Mouse (Mus musculus) gastrocnemius, postnatal 10 days (tissue): Measurements from ENCODE around the gene Thsd1. TPM values are rescaled to one million over a fixed set of nuclear protein-coding genes. Genes with fewer than 3 reads are reported as not detected.
A peak's percentile ranks its signal among the peaks of the same experiment; 100 is the strongest.

ENCODE experiments used
- DNase-seq: peaks from one replicate; pipeline ENCODE4 v3.0.0; 2021; ENCODE audit warnings: mixed read lengths
- long read RNA-seq, 2 experiments: library from polyadenylated mRNA; stranded (forward); transcript quantifications; one replicate each; pipeline ENCODE4 v2.0.0; 2021
- total RNA-seq, 2 experiments: library from RNA; stranded (reverse); gene quantifications; 2 replicates each; pipeline ENCODE4 v1.2.3; 2021

Gene Thsd1
- 1 to 10 TPM; 5.0 to 5.9 TPM for total RNA-seq
- long read RNA-seq, experiment 1, full-length matches to known transcripts, result 14 of 19 reads
- long read RNA-seq, experiment 1, partial matches to known transcripts, result 1 of 19 reads
- long read RNA-seq, experiment 1, other reads (novel, unspliced or antisense), result 4 of 19 reads
- long read RNA-seq, experiment 2, full-length matches to known transcripts, result 5 of 10 reads
- long read RNA-seq, experiment 2, partial matches to known transcripts, result 1 of 10 reads
- long read RNA-seq, experiment 2, other reads (novel, unspliced or antisense), result 4 of 10 reads

- peak; percentile 69 for DNase-seq
Measured at GRCm38 (mm10) chr8:22227061-22227877, at the start of gene Thsd1. Gene Thsd1 (plus strand): TSS chr8:22227313.

- DNase-seq, result no peak
Measured at GRCm38 (mm10) chr8:22184884-22185283, 42.2 kb upstream of the Thsd1 start.

GRCm38 (mm10) chr8:22185431-22186397, 41.4 kb upstream of the Thsd1 start, which contains the start of gene Ckap2:
Gene Ckap2 (minus strand): TSS chr8:22185819.
- peak; percentile 93 for DNase-seq

GRCm38 (mm10) chr8:22192660-22193431, 34.3 kb upstream of the Thsd1 start, which contains the start of gene Vps36:
Gene Vps36 (plus strand): TSS chr8:22192809.
- DNase-seq, result peak; percentile 94

GRCm38 (mm10) chr8:22193432-22194010, 33.6 kb upstream of the Thsd1 start:
- no peak for DNase-seq

- no peak for DNase-seq
Measured at GRCm38 (mm10) chr8:22197914-22198313, 29.2 kb upstream of the Thsd1 start.

- no peak for DNase-seq
Measured at GRCm38 (mm10) chr8:22199481-22199880, 27.6 kb upstream of the Thsd1 start.

- DNase-seq, result no peak
Measured at GRCm38 (mm10) chr8:22207535-22207934, 19.6 kb upstream of the Thsd1 start.

GRCm38 (mm10) chr8:22209012-22209411, 18.1 kb upstream of the Thsd1 start:
- no peak for DNase-seq

- DNase-seq, result no peak
Measured at GRCm38 (mm10) chr8:22214826-22215225, 12.3 kb upstream of the Thsd1 start.

- DNase-seq, result no peak
Measured at GRCm38 (mm10) chr8:22226361-22226760, 752 bp upstream of the Thsd1 start.

GRCm38 (mm10) chr8:22228621-22229020, 1.5 kb downstream of the Thsd1 start:
- no peak for DNase-seq

GRCm38 (mm10) chr8:22242986-22243385, 15.9 kb downstream of the Thsd1 start:
- no peak for DNase-seq

- no peak for DNase-seq
Measured at GRCm38 (mm10) chr8:22245663-22246062, 18.6 kb downstream of the Thsd1 start.

- no peak for DNase-seq
Measured at GRCm38 (mm10) chr8:22247956-22248355, 20.8 kb downstream of the Thsd1 start.

- no peak for DNase-seq
Measured at GRCm38 (mm10) chr8:22249080-22249479, 22.0 kb downstream of the Thsd1 start.

GRCm38 (mm10) chr8:22258946-22259450, 31.9 kb downstream of the Thsd1 start:
- DNase-seq, result peak; percentile 14

- DNase-seq, result no peak
Measured at GRCm38 (mm10) chr8:22259531-22259930, 32.4 kb downstream of the Thsd1 start.

- DNase-seq, result no peak
Measured at GRCm38 (mm10) chr8:22260091-22260722, 33.1 kb downstream of the Thsd1 start.

- no peak for DNase-seq
Measured at GRCm38 (mm10) chr8:22262267-22262666, 35.2 kb downstream of the Thsd1 start.
